Mouse (Mus musculus) E14TG2a.4 (cell line): ENCODE data around the gene Car7.

Experiments used
- CTCF ChIP-seq: conservative IDR thresholded peaks from 2 replicates; pipeline ENCODE4 v1.5.1; 2014; ENCODE audit warnings: low read length
- NANOG ChIP-seq: IDR thresholded peaks from 2 replicates; pipeline ENCODE4 v1.6.1; 2014; ENCODE audit warnings: borderline replicate concordance, low read length, mixed read lengths
- POU5F1 ChIP-seq: IDR thresholded peaks from 2 replicates; pipeline ENCODE4 v1.6.1; 2014; ENCODE audit warnings: low read length, borderline replicate concordance

DNA sequence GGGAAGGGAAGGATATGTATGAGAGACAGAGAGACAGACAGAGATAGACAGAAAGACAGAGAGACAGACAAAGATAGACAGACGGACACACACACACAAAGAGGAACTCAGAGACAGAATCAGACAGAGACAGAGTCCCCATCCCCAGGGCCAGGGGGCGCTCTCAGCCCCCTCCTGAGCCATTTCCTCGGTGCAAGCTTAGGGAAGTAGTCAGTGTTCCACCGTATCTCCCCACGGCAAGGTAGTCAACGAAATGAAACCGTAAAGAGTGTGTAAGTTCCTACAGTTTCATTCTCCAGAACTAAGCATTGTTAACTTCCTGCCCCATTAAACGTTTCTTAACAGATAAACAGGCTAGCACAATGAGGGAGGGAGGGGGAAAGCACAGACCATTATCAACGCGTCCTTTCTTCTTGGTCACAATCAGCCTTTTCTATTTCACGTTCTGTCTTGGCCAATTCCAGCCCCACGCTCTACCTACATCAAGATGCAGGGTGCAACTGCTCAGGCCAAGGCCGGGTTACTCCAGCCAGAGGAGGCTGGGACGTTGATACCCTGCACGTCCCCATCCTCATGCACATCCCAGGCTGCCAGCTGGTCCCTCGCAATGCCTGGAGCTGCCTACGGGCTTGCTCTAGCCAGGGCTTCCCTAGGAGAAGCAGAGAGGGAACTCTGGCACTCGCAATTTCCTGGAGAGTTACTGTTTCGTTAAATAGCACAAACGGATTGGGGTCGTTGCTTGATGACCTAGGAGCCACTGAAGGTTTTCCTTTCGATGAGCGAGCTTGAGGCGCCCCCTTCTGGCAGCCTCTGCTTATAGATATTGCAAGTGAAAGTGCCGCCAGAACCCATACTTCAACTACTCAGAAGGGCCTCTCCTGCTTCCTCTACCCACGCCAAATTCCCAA, 36.2 kb downstream of the Car7 start:
- peak; percentile 62 for TF ChIP-seq CTCF
- no peak for TF ChIP-seq POU5F1
- no peak for TF ChIP-seq NANOG
